Mouse (Mus musculus): ENCODE measurements around the gene Ttc21a. TPM values are rescaled to one million over a fixed set of nuclear protein-coding genes. Genes with fewer than 3 reads are reported as not detected.
A peak's percentile ranks its signal among the peaks of the same experiment; 100 is the strongest.

Gene Ttc21a
- total RNA-seq (2012; rRNA removed) (0.13 and 0.21 TPM in 2 replicates), total RNA-seq (2014; rRNA removed) (0.19 TPM in 1 of 2 replicates, not detected in the other), polyA plus RNA-seq (2012; ENCODE audit: insufficient read length, low read depth) (0.47 and 0.48 TPM in 2 replicates)

GRCm38 (mm10) chr9:119937005-119937773, at the start of gene Ttc21a, which contains the start of gene Gorasp1:
TSS of gene Ttc21a (plus strand) at chr9:119937606.
TSS of gene Gorasp1 (minus strand) at chr9:119937565.
- dilution Hi-C loops (cut with MboI; ENCODE audit: extremely low pct_ligation_motif_present, extremely low pct_unique_long_range_greater_than_20kb, low sequenced_read_pairs) (no loop called here), in situ Hi-C loops (cut with MboI; ENCODE audit: low pct_ligation_motif_present, low pct_unique_long_range_greater_than_20kb, low sequenced_read_pairs) (no loop called here)
- peak; percentile 93 for DNase-seq (ENCODE audit: extremely low read depth)
- peaks cover 9 to 27% of the 10 kb centered on the region in 2 experiments for H3K36me3 ChIP-seq (replicated peaks in 1 of 2; ENCODE audit: control insufficient read depth in 1 of 2, insufficient read depth in 1 of 2, low read length in 1 of 2)
- H3K9me3 ChIP-seq (replicated peaks; ENCODE audit: low read length): no peaks in the 10 kb centered on the region
- H3K4me3 ChIP-seq (replicated peaks in 1 of 3; ENCODE audit: low read depth in 2 of 3, low read length in 2 of 3, poor library complexity in 1 of 3): peak within 1 kb of the TSS; percentile 68 to 95 (median 87)
- H3K27me3 ChIP-seq (replicated peaks): no peaks in the 10 kb centered on the region
- peak within 1 kb of the TSS; percentile 94 for H3K9ac ChIP-seq (ENCODE audit: insufficient read depth, low read depth)
- H3K27ac ChIP-seq (ENCODE audit: insufficient read depth, low read depth): no peak within 1 kb of the TSS
- TF ChIP-seq BHLHE40 (IDR thresholded peaks at IDR 0.05; ENCODE audit: low read depth, low read length) (peak; percentile 76), TCF12 (IDR thresholded peaks at IDR 0.05; ENCODE audit: low read depth, low read length) (peak; percentile 54), USF1 (IDR thresholded peaks at IDR 0.05; ENCODE audit: low read depth, low read length) (peak; percentile 96), RCOR1 (conservative IDR thresholded peaks at IDR 0.05; ENCODE audit: low read depth, low read length) (no peak), POLR2AphosphoS2 (IDR thresholded peaks at IDR 0.05; ENCODE audit: low read depth, low read length) (0 out of 2 replicates have a peak, but pooled peaks have one; percentile 36), UBTF (IDR thresholded peaks at IDR 0.05; ENCODE audit: low read depth, low read length) (no peak), MAFK (IDR thresholded peaks at IDR 0.05; ENCODE audit: insufficient replicate concordance, low read length) (no peak), ELF1 (IDR thresholded peaks at IDR 0.05; ENCODE audit: low read depth, low read length) (peak; percentile 80), ZMIZ1 (IDR thresholded peaks at IDR 0.05; ENCODE audit: low read depth, low read length) (peak; percentile 80), TBP (conservative IDR thresholded peaks at IDR 0.05; ENCODE audit: low read depth, low read length) (no peak), SMC3 (IDR thresholded peaks at IDR 0.05; ENCODE audit: low read depth, low read length) (no peak), POLR2A (IDR thresholded peaks at IDR 0.05; ENCODE audit: low read depth, low read length) (peak; percentile 84), HCFC1 (IDR thresholded peaks at IDR 0.05; ENCODE audit: low read depth, low read length) (peak; percentile 59), SIN3A (IDR thresholded peaks at IDR 0.05; ENCODE audit: low read length) (peak; percentile 98), PAX5 (IDR thresholded peaks at IDR 0.05; ENCODE audit: low read length) (no peak), GABPA (IDR thresholded peaks at IDR 0.05; ENCODE audit: insufficient replicate concordance, low read depth, low read length) (no peak), IRF4 (IDR thresholded peaks at IDR 0.05; ENCODE audit: low read depth, low read length) (peak; percentile 42; the same call in 1 of the 2 replicates), CHD1 (IDR thresholded peaks at IDR 0.05; ENCODE audit: low read depth, low read length) (no peak), NELFE (IDR thresholded peaks at IDR 0.05; ENCODE audit: low read depth, low read length) (peak; percentile 77; the same call in 1 of the 2 replicates), EP300 (IDR thresholded peaks at IDR 0.05; ENCODE audit: low read length) (no peak), ETS1 (conservative IDR thresholded peaks at IDR 0.05; ENCODE audit: low read depth, low read length) (0 out of 2 replicates have a peak, but pooled peaks have one; percentile 35), ZNF384 (IDR thresholded peaks at IDR 0.05; ENCODE audit: low read depth, low read length) (no peak), USF2 (conservative IDR thresholded peaks at IDR 0.05; ENCODE audit: low read depth, low read length) (peak; percentile 89), JUN (IDR thresholded peaks at IDR 0.05; ENCODE audit: insufficient read depth, low read depth, low read length) (no peak), NRF1 (IDR thresholded peaks at IDR 0.05; ENCODE audit: low read depth, low read length) (peak; percentile 42), E2F4 (IDR thresholded peaks at IDR 0.05; ENCODE audit: insufficient replicate concordance, low read depth, low read length) (no peak), MYC (IDR thresholded peaks at IDR 0.05; ENCODE audit: low read depth, low read length) (no peak), MAZ (IDR thresholded peaks at IDR 0.05; ENCODE audit: low read depth, low read length) (no peak), MAX (IDR thresholded peaks at IDR 0.05; ENCODE audit: low read length) (peak; percentile 96), MXI1 (IDR thresholded peaks at IDR 0.05; ENCODE audit: low read depth, low read length) (peak; percentile 98)
- H3K79me2 ChIP-seq (replicated peaks; ENCODE audit: control insufficient read depth, extremely low read depth, insufficient read depth, poor library complexity, severe bottlenecking): no peaks in the 10 kb centered on the region
- peaks cover 10 to 33% of the 10 kb centered on the region in 2 experiments for H3K4me1 ChIP-seq (ENCODE audit: control insufficient read depth in 1 of 2, insufficient read depth in 2 of 2)
- peak within 1 kb of the TSS; percentile 87 for H3K4me2 ChIP-seq (ENCODE audit: insufficient read depth, low read depth, poor library complexity, severe bottlenecking)
